Comparison of ENCODE assay signal across 26 mouse cellular contexts in genomic region chrX:95902716-95903115, GRCm38 (mm10). TPM values are rescaled to one million over a fixed set of nuclear protein-coding genes. Genes with fewer than 3 reads are reported as not detected.
DNase-seq lines count a peak whose midpoint lies in the region; ATAC-seq lines count a peak whose summit lies in the region.
"Had no signal": no experiment of that assay in that cellular context is flagged by ENCODE, and none has a peak within 500 bp of the region (broad histone marks: within the 10 kb centered on the region; RNA-seq: fewer than 3 reads in every experiment).

No protein-coding gene starts in this region.

- ATAC-seq in forebrain, embryonic 16.5 days = no peak
- ATAC-seq: activated CD4-positive, CD25-positive, alpha-beta regulatory T cell, adult 4 months; CD4-positive, CD25-positive, alpha-beta regulatory T cell, adult 4 months; forebrain, embryonic 15.5 days; Patski had no signal

- H3K4me1 ChIP-seq in forebrain, embryonic 16.5 days (replicated peaks; ENCODE audit: control insufficient read depth, insufficient read depth, low read length) = no peaks in the 10 kb centered on the region
- H3K4me1 ChIP-seq: embryonic facial prominence, embryonic 13.5 days; embryonic facial prominence, embryonic 15.5 days; forebrain, embryonic 10.5 days; forebrain, embryonic 12.5 days; forebrain, embryonic 15.5 days had no signal

- DNase-seq in 3134 (ENCODE audit: extremely low read depth, insufficient read length, low spot score) = peak; percentile 56
- peak; percentile 52 for DNase-seq in Muller cell, postnatal 12 days (ENCODE audit: inconsistent ontology term)
- peak; percentile 0 for DNase-seq in skeletal muscle tissue, adult 2 months (ENCODE audit: low read depth, low spot score)
- no peak for DNase-seq in spleen, postnatal 4 days (ENCODE audit: low spot score in 2 of 2)
- DNase-seq: adrenal gland, adult 8-10 months; adrenal gland, postnatal 25 days; B cell, adult 2 months; cerebellum, adult 11 months; cerebellum, adult 18-20 months; cerebellum, adult 8-10 months; cerebellum, adult 9-11 months; cerebellum, postnatal 14 days; cerebellum, postnatal 36 days; embryo, embryonic 11 days had no signal

- H3K27me3 ChIP-seq in forebrain, embryonic 16.5 days (replicated peaks; ENCODE audit: control insufficient read depth, insufficient read depth, low read length) = no peaks in the 10 kb centered on the region
- H3K27me3 ChIP-seq: CH12.LX; embryonic facial prominence, embryonic 15.5 days; forebrain, embryonic 12.5 days; forebrain, embryonic 15.5 days had no signal

- no peak overlapping the region for H3K4me3 ChIP-seq in forebrain, embryonic 16.5 days (replicated peaks; ENCODE audit: low read length)
- H3K4me3 ChIP-seq: embryonic facial prominence, embryonic 13.5 days; embryonic facial prominence, embryonic 15.5 days; erythroblast, embryonic 14.5 days; forebrain, embryonic 10.5 days; forebrain, embryonic 12.5 days; forebrain, embryonic 15.5 days had no signal

- no peaks in the 10 kb centered on the region for H3K9me3 ChIP-seq in forebrain, embryonic 16.5 days (ENCODE audit: control insufficient read depth, low read length)
- H3K9me3 ChIP-seq: embryonic facial prominence, embryonic 13.5 days; embryonic facial prominence, embryonic 15.5 days; forebrain, embryonic 10.5 days; forebrain, embryonic 12.5 days; forebrain, embryonic 15.5 days; G1E had no signal

- H3K4me2 ChIP-seq in forebrain, embryonic 16.5 days (ENCODE audit: low read length) = no peak overlapping the region
- H3K4me2 ChIP-seq: embryonic facial prominence, embryonic 13.5 days; embryonic facial prominence, embryonic 15.5 days; forebrain, embryonic 12.5 days; forebrain, embryonic 15.5 days had no signal

- H3K27ac ChIP-seq in forebrain, embryonic 16.5 days (ENCODE audit: low read length) = no peak overlapping the region
- H3K27ac ChIP-seq: embryonic facial prominence, embryonic 13.5 days; embryonic facial prominence, embryonic 15.5 days; forebrain, embryonic 10.5 days; forebrain, embryonic 12.5 days; forebrain, embryonic 15.5 days had no signal

- no peaks in the 10 kb centered on the region for H3K36me3 ChIP-seq in forebrain, embryonic 16.5 days (ENCODE audit: control insufficient read depth, insufficient read depth)
- H3K36me3 ChIP-seq: embryonic facial prominence, embryonic 13.5 days; embryonic facial prominence, embryonic 15.5 days; forebrain, embryonic 10.5 days; forebrain, embryonic 12.5 days; forebrain, embryonic 15.5 days; G1E had no signal

- H3K9ac ChIP-seq in forebrain, embryonic 16.5 days (replicated peaks; ENCODE audit: low read depth, low read length) = no peak overlapping the region
- H3K9ac ChIP-seq: embryonic facial prominence, embryonic 13.5 days; embryonic facial prominence, embryonic 15.5 days; forebrain, embryonic 12.5 days; forebrain, embryonic 15.5 days had no signal

- 83% methylated on average over 3 of the region's 3 CpGs for WGBS in forebrain, embryonic 16.5 days

RNA-seq across cellular contexts. Expression of gene Las1l, which starts 54.0 kb away (rescaled TPM):
- polyA plus RNA-seq in forebrain, embryonic 16.5 days (2015; fragmentation: Nextera tagmentation; extraction: Ambion mirVana) = 81.4 and 104 TPM in 2 replicates

Comparison
In these comparisons a context has a peak if more than half of its experiments do, and no peak if none do; other contexts are left out.
1. DNase-seq: peak in 3134 (single experiment), Muller cell, postnatal 12 days (single experiment) and skeletal muscle tissue, adult 2 months (single experiment); none in spleen, postnatal 4 days (0 of 2).